Mouse (Mus musculus) myocyte (in vitro differentiated cells): ENCODE results near the gene Kazn. TPM values are rescaled to one million over a fixed set of nuclear protein-coding genes. Genes with fewer than 3 reads are reported as not detected.

Experiments
- H3K27me3 ChIP-seq: one replicate; pipeline ENCODE4 v1.6.1; 2011; ENCODE audit not compliant: control insufficient read depth, insufficient read depth, insufficient read length
- H3K36me3 ChIP-seq: one replicate; pipeline ENCODE4 v1.6.1; 2011; ENCODE audit not compliant: control insufficient read depth, insufficient read depth
- H3K4me2 ChIP-seq: one replicate; pipeline ENCODE4 v1.6.1; 2011; ENCODE audit warnings: low read depth, control low read depth
- H3K4me3 ChIP-seq: one replicate; pipeline ENCODE4 v1.5.1; 2011; ENCODE audit warnings: mild to moderate bottlenecking, control low read depth, moderate library complexity
- H3K79me2 ChIP-seq: one replicate; pipeline ENCODE4 v1.6.1; 2011; ENCODE audit not compliant: control insufficient read depth, insufficient read depth
- H3ac ChIP-seq: one replicate; pipeline ENCODE4 v1.6.1; 2011; ENCODE audit not compliant: control insufficient read depth, insufficient read length
- CEBPB ChIP-seq: IDR thresholded peaks from 2 replicates; pipeline ENCODE4 v1.6.1; 2011; ENCODE audit warnings: mild to moderate bottlenecking, moderate library complexity; ENCODE audit not compliant: poor library complexity, insufficient read depth, severe bottlenecking
- E2F4 ChIP-seq: IDR thresholded peaks from one replicate; pipeline ENCODE4 v1.6.1; 2011; ENCODE audit warnings: mild to moderate bottlenecking, control low read depth, moderate library complexity; ENCODE audit not compliant: insufficient read depth
- MAX ChIP-seq: IDR thresholded peaks from one replicate; pipeline ENCODE4 v1.6.1; 2011; ENCODE audit warnings: low read depth, mild to moderate bottlenecking, control low read depth
- MYOD1 ChIP-seq, 3 experiments: IDR thresholded peaks; one replicate each; pipeline ENCODE4 v1.6.1; 2011; ENCODE audit warnings: control low read depth in 2 of 3, low read depth in 2 of 3, mild to moderate bottlenecking in 2 of 3, moderate library complexity in 1 of 3; ENCODE audit not compliant: insufficient read length in 2 of 3, control insufficient read depth in 1 of 3
- MYOG ChIP-seq, 3 experiments: IDR thresholded peaks; one replicate each; pipeline ENCODE4 v1.6.1; 2011; ENCODE audit warnings: control low read depth in 2 of 3, low read depth in 2 of 3, mild to moderate bottlenecking in 2 of 3; ENCODE audit not compliant: insufficient read length in 2 of 3, control insufficient read depth in 1 of 3, insufficient read depth in 1 of 3
- POLR2A ChIP-seq: IDR thresholded peaks from one replicate; pipeline ENCODE4 v1.6.1; 2011; ENCODE audit warnings: low read depth, mild to moderate bottlenecking, control low read depth, moderate library complexity; ENCODE audit not compliant: insufficient read length
- POLR2AphosphoS2 ChIP-seq: IDR thresholded peaks from one replicate; pipeline ENCODE4 v1.6.1; 2011; ENCODE audit warnings: low read depth, control low read depth; ENCODE audit not compliant: insufficient read length
- REST ChIP-seq: IDR thresholded peaks from one replicate; pipeline ENCODE4 v1.6.1; 2011; ENCODE audit warnings: mild to moderate bottlenecking, control low read depth, moderate library complexity; ENCODE audit not compliant: insufficient read depth, insufficient read length
- SRF ChIP-seq: IDR thresholded peaks from one replicate; pipeline ENCODE4 v1.6.1; 2011; ENCODE audit warnings: low read depth; ENCODE audit not compliant: control insufficient read depth, insufficient read length
- TCF12 ChIP-seq: IDR thresholded peaks from one replicate; pipeline ENCODE4 v1.6.1; 2011; ENCODE audit warnings: mild to moderate bottlenecking, control low read depth; ENCODE audit not compliant: poor library complexity, insufficient read depth, severe bottlenecking
- TCF3 ChIP-seq: IDR thresholded peaks from one replicate; pipeline ENCODE4 v1.6.1; 2011; ENCODE audit warnings: low read depth, control low read depth; ENCODE audit not compliant: insufficient read length
- USF1 ChIP-seq: IDR thresholded peaks from one replicate; pipeline ENCODE4 v1.6.1; 2011; ENCODE audit warnings: low read depth, mild to moderate bottlenecking, control low read depth, moderate library complexity
- polyA plus RNA-seq: library from polyadenylated mRNA; unstranded; fragments of >200 nt; fragmentation: generic; extraction: Trizol; gene quantifications from one replicate; pipeline ENCODE4 v1.2.1, GENCODE M21; 2012; ENCODE audit warnings: missing spikeins

Kazn gene
- polyA plus RNA-seq, 1 experiment = not detected

GRCm38 (mm10) chr4:142160041-142160440 is 79.2 kb downstream of the Kazn start:
- no peak overlapping the region for H3K4me2 ChIP-seq
- H3ac ChIP-seq = no peak overlapping the region
- no peaks in the 10 kb centered on the region for H3K36me3 ChIP-seq
- TF ChIP-seq POLR2A (no peak), USF1 (no peak), E2F4 (no peak), POLR2AphosphoS2 (no peak), SRF (no peak), MAX (no peak), MYOD1 (IDR thresholded peaks at IDR 0.05; ENCODE audit: control insufficient read depth in 1 of 3, insufficient read length in 2 of 3, low read depth in 2 of 3) (no peak), CEBPB (no peak), MYOG (IDR thresholded peaks at IDR 0.05; ENCODE audit: control insufficient read depth in 1 of 3, insufficient read depth in 1 of 3, insufficient read length in 2 of 3, low read depth in 2 of 3) (no peak)
- no peak overlapping the region for H3K4me3 ChIP-seq
- no peaks in the 10 kb centered on the region for H3K27me3 ChIP-seq
- no peaks in the 10 kb centered on the region for H3K79me2 ChIP-seq

GRCm38 (mm10) chr4:142156506-142156905 is 82.7 kb downstream of the Kazn start:
- TF ChIP-seq MYOG (IDR thresholded peaks at IDR 0.05; ENCODE audit: control insufficient read depth in 1 of 3, insufficient read depth in 1 of 3, insufficient read length in 2 of 3, low read depth in 2 of 3) (no peak), TCF3 (no peak), USF1 (no peak), POLR2A (no peak), SRF (no peak), REST (no peak), MAX (no peak), MYOD1 (IDR thresholded peaks at IDR 0.05; ENCODE audit: control insufficient read depth in 1 of 3, insufficient read length in 2 of 3, low read depth in 2 of 3) (no peak), E2F4 (no peak), TCF12 (no peak), POLR2AphosphoS2 (no peak), CEBPB (no peak)
- Histone ChIP-seq H3K79me2 (no peaks in the 10 kb centered on the region), H3K4me2 (no peak overlapping the region), H3K36me3 (no peaks in the 10 kb centered on the region), H3K27me3 (no peaks in the 10 kb centered on the region), H3ac (no peak overlapping the region), H3K4me3 (no peak overlapping the region)

- no peak overlapping the region for H3K4me3 ChIP-seq
- no peaks in the 10 kb centered on the region for H3K36me3 ChIP-seq
- TF ChIP-seq MAX = no peak
- no peaks in the 10 kb centered on the region for H3K79me2 ChIP-seq
- no peaks in the 10 kb centered on the region for H3K27me3 ChIP-seq
- no peak overlapping the region for H3ac ChIP-seq
- no peak overlapping the region for H3K4me2 ChIP-seq
Observed at GRCm38 (mm10) chr4:142154246-142154645, 85.0 kb downstream of the Kazn start.

GRCm38 (mm10) chr4:142153526-142153925 is 85.7 kb downstream of the Kazn start:
- Histone ChIP-seq H3K4me3 (no peak overlapping the region), H3K79me2 (no peaks in the 10 kb centered on the region), H3K36me3 (no peaks in the 10 kb centered on the region), H3K27me3 (no peaks in the 10 kb centered on the region), H3K4me2 (no peak overlapping the region), H3ac (no peak overlapping the region)
- TF ChIP-seq REST (no peak), SRF (no peak), E2F4 (no peak), CEBPB (no peak), USF1 (no peak), MYOG (IDR thresholded peaks at IDR 0.05; ENCODE audit: control insufficient read depth in 1 of 3, insufficient read depth in 1 of 3, insufficient read length in 2 of 3, low read depth in 2 of 3) (no peak), TCF3 (no peak), TCF12 (no peak), POLR2A (no peak), POLR2AphosphoS2 (no peak), MYOD1 (IDR thresholded peaks at IDR 0.05; ENCODE audit: control insufficient read depth in 1 of 3, insufficient read length in 2 of 3, low read depth in 2 of 3) (no peak), MAX (no peak)

GRCm38 (mm10) chr4:142152733-142153422 is 86.3 kb downstream of the Kazn start:
- Histone ChIP-seq H3K27me3 (no peaks in the 10 kb centered on the region), H3K79me2 (no peaks in the 10 kb centered on the region), H3K4me3 (no peak overlapping the region), H3ac (no peak overlapping the region), H3K4me2 (no peak overlapping the region), H3K36me3 (no peaks in the 10 kb centered on the region)
- TF ChIP-seq SRF (no peak), CEBPB (no peak), MAX (no peak), USF1 (no peak), MYOD1 (IDR thresholded peaks at IDR 0.05; ENCODE audit: control insufficient read depth in 1 of 3, insufficient read length in 2 of 3, low read depth in 2 of 3) (no peak), TCF12 (no peak), E2F4 (no peak), POLR2A (no peak), TCF3 (no peak)
